ENCODE assay signal across 25 mouse cellular contexts in genomic region chr1:43857656-43858055, GRCm38 (mm10). TPM values are rescaled to one million over a fixed set of nuclear protein-coding genes. Genes with fewer than 3 reads are reported as not detected.
DNase-seq lines count a peak whose midpoint lies in the region; ATAC-seq and TF ChIP-seq lines count a peak whose summit lies in the region.
"Had no signal": no experiment of that assay in that cellular context is flagged by ENCODE, and none has a peak within 500 bp of the region (broad histone marks: within the 10 kb centered on the region; RNA-seq: fewer than 3 reads in every experiment).

No protein-coding gene starts in this region.

- H3K9ac ChIP-seq in kidney, embryonic 16.5 days (replicated peaks; ENCODE audit: low read length), result no peak overlapping the region
- H3K9ac ChIP-seq in liver, adult 2 months (ENCODE audit: low read depth, low read length), result no peak overlapping the region
- no peak overlapping the region for H3K9ac ChIP-seq in liver, postnatal 0 days (replicated peaks)
- H3K9ac ChIP-seq: forebrain, embryonic 13.5 days; hindbrain, embryonic 13.5 days had no signal

- H3K4me3 ChIP-seq in kidney, embryonic 16.5 days (ENCODE audit: low read length), result no peak overlapping the region
- no peak overlapping the region for H3K4me3 ChIP-seq in liver, adult 2 months (ENCODE audit: insufficient read depth, low read depth, low read length)
- no peak overlapping the region for H3K4me3 ChIP-seq in liver, postnatal 0 days (ENCODE audit: low read depth, low read length)
- H3K4me3 ChIP-seq: forebrain, embryonic 10.5 days; forebrain, embryonic 13.5 days; hindbrain, embryonic 10.5 days; hindbrain, embryonic 13.5 days had no signal

- H3K79me2 ChIP-seq in liver, adult 2 months (ENCODE audit: control insufficient read depth, insufficient read depth, low read length), result no peaks in the 10 kb centered on the region

- peak; percentile 38 for DNase-seq in kidney, adult 11 months
- no peak for DNase-seq in kidney, postnatal 10 days
- DNase-seq in kidney, adult 9 months, result peak; percentile 80
- DNase-seq in liver, adult 2 months (ENCODE audit: extremely low read depth, low read depth, low spot score), result peak; percentile 10
- no peak for DNase-seq in liver, postnatal 0 days
- DNase-seq: adrenal gland, postnatal 10 days; adrenal gland, postnatal 36 days; B cell, adult 2 months; cerebellum, adult 18-20 months; cerebellum, adult 9-10 months; cerebellum, postnatal 14 days; gastrocnemius, postnatal 10 days; gastrocnemius, postnatal 36 days; heart, postnatal 36 days had no signal

- ATAC-seq in kidney, embryonic 16.5 days (ENCODE audit: low FRiP score, low TSS enrichment), result no peak
- ATAC-seq in liver, postnatal 0 days, result no peak
- ATAC-seq: forebrain, embryonic 13.5 days; forebrain, embryonic 16.5 days; hindbrain, embryonic 16.5 days; Patski had no signal

- H3K4me1 ChIP-seq in kidney, embryonic 16.5 days (ENCODE audit: insufficient read depth, low read length), result no peaks in the 10 kb centered on the region
- no peaks in the 10 kb centered on the region for H3K4me1 ChIP-seq in liver, adult 2 months (ENCODE audit: control insufficient read depth, insufficient read depth, low read length)
- H3K4me1 ChIP-seq in liver, postnatal 0 days (ENCODE audit: insufficient read depth), result no peaks in the 10 kb centered on the region
- H3K4me1 ChIP-seq: forebrain, embryonic 10.5 days; forebrain, embryonic 13.5 days; hindbrain, embryonic 10.5 days; hindbrain, embryonic 13.5 days had no signal

- no peak for TF ChIP-seq POLR2A in liver, adult 2 months (IDR thresholded peaks at IDR 0.05; ENCODE audit: extremely low read depth, insufficient read depth, low read length)

- 78% methylated on average over 1 of the region's 1 CpGs for WGBS in kidney, embryonic 16.5 days
- 18% methylated on average over 1 of the region's 1 CpGs for WGBS in liver, adult 2 months
- 40% methylated on average over 1 of the region's 1 CpGs for WGBS in liver, postnatal 0 days (ENCODE audit: insufficient replicate concordance)

- no peak for TF ChIP-seq CTCF in liver, adult 2 months (IDR thresholded peaks at IDR 0.05; ENCODE audit: low read depth, low read length)
- TF ChIP-seq CTCF in liver, postnatal 0 days (IDR thresholded peaks at IDR 0.05; ENCODE audit: low read depth), result no peak

- no peaks in the 10 kb centered on the region for H3K27me3 ChIP-seq in kidney, embryonic 16.5 days (ENCODE audit: insufficient read depth, low read length)
- H3K27me3 ChIP-seq in liver, adult 2 months (ENCODE audit: control insufficient read depth, insufficient read depth, low read length), result no peaks in the 10 kb centered on the region
- no peaks in the 10 kb centered on the region for H3K27me3 ChIP-seq in liver, postnatal 0 days (ENCODE audit: insufficient read depth, low read length)
- H3K27me3 ChIP-seq: CH12.LX; forebrain, embryonic 13.5 days; hindbrain, embryonic 13.5 days; Patski had no signal

- no peak for TF ChIP-seq EP300 in liver, postnatal 0 days (IDR thresholded peaks at IDR 0.05; ENCODE audit: low read depth)

- no peaks in the 10 kb centered on the region for H3K9me3 ChIP-seq in kidney, embryonic 16.5 days (ENCODE audit: low read length)
- no peaks in the 10 kb centered on the region for H3K9me3 ChIP-seq in liver, postnatal 0 days (ENCODE audit: low read length)
- H3K9me3 ChIP-seq: forebrain, embryonic 10.5 days; forebrain, embryonic 13.5 days; G1E; hindbrain, embryonic 10.5 days; hindbrain, embryonic 13.5 days had no signal

- H3K36me3 ChIP-seq in kidney, embryonic 16.5 days (ENCODE audit: insufficient read depth, low read length), result no peaks in the 10 kb centered on the region
- H3K36me3 ChIP-seq in liver, adult 2 months (ENCODE audit: control insufficient read depth, insufficient read depth, low read length), result no peaks in the 10 kb centered on the region
- H3K36me3 ChIP-seq in liver, postnatal 0 days (replicated peaks; ENCODE audit: insufficient read depth, low read length), result no peaks in the 10 kb centered on the region
- H3K36me3 ChIP-seq: forebrain, embryonic 10.5 days; G1E; hindbrain, embryonic 10.5 days; hindbrain, embryonic 13.5 days had no signal

- H3K27ac ChIP-seq in kidney, embryonic 16.5 days (ENCODE audit: low read length), result no peak overlapping the region
- no peak overlapping the region for H3K27ac ChIP-seq in liver, adult 2 months (replicated peaks; ENCODE audit: insufficient read depth, low read depth, low read length)
- no peak overlapping the region for H3K27ac ChIP-seq in liver, postnatal 0 days (ENCODE audit: low read depth)
- H3K27ac ChIP-seq: forebrain, embryonic 10.5 days; forebrain, embryonic 13.5 days; hindbrain, embryonic 10.5 days; hindbrain, embryonic 13.5 days had no signal

- H3K4me2 ChIP-seq in kidney, embryonic 16.5 days (replicated peaks; ENCODE audit: low read depth, low read length), result no peak overlapping the region
- H3K4me2 ChIP-seq in liver, postnatal 0 days (ENCODE audit: low read depth, low read length), result no peak overlapping the region
- H3K4me2 ChIP-seq: forebrain, embryonic 13.5 days; heart, embryonic 11.5 days; hindbrain, embryonic 13.5 days had no signal

RNA-seq across cellular contexts. Expression of gene Uxs1, which starts 30.1 kb away (rescaled TPM):
- polyA plus RNA-seq in kidney, embryonic 16.5 days (2015; fragmentation: Nextera tagmentation; extraction: Ambion mirVana), result 26.0 and 26.6 TPM in 2 replicates
- 8.5 and 8.9 TPM in 2 replicates for total RNA-seq in liver, adult 2 months (2014; rRNA removed)
- 6.7 and 9.5 TPM in 2 replicates for polyA plus RNA-seq in liver, adult 2 months (2012; rRNA removed)
- 7.3 and 7.4 TPM in 2 replicates for polyA plus RNA-seq in liver, postnatal 0 days (2015; fragmentation: Nextera tagmentation; extraction: Ambion mirVana)

Comparison
In these comparisons a context has a peak if more than half of its experiments do, and no peak if none do; other contexts are left out.
1. DNase-seq: peak in kidney, adult 11 months (single experiment), kidney, adult 9 months (single experiment) and liver, adult 2 months (single experiment); none in kidney, postnatal 10 days (single experiment) and liver, postnatal 0 days (single experiment).